Mouse (Mus musculus): Measurements from ENCODE around the gene Gpr162.

- no peak for TF ChIP-seq ZC3H11A (IDR thresholded peaks at IDR 0.05; ENCODE audit: borderline replicate concordance, low read depth, low read length)
- TF ChIP-seq ZNF384 (IDR thresholded peaks at IDR 0.05; ENCODE audit: low read depth, low read length): no peak
- no peak for TF ChIP-seq CHD2 (IDR thresholded peaks at IDR 0.05; ENCODE audit: low read depth, low read length)
- TF ChIP-seq MAFK (IDR thresholded peaks at IDR 0.05; ENCODE audit: insufficient read depth, low read depth, low read length): no peak
- no peak for TF ChIP-seq HCFC1 (IDR thresholded peaks at IDR 0.05; ENCODE audit: borderline replicate concordance, insufficient read depth, low read length)
These were observed 48.7 kb downstream of the Gpr162 start for GRCm38 (mm10) chr6:124814858-124815774.

Measured in ES-E14 (cell line).